Mouse (Mus musculus) intestine, embryonic 16.5 days (tissue): ENCODE data around the gene Uaca. TPM values are rescaled to one million over a fixed set of nuclear protein-coding genes. Genes with fewer than 3 reads are reported as not detected.

Source experiments
- ATAC-seq: fragments of 200-750 bp; cut with Nextera tagmentation; 2 replicates; pipeline ENCODE4 v1.8.0; 2017; ENCODE audit warnings: moderate TSS enrichment, moderate library complexity
- H3K27ac ChIP-seq: fragments of 300-500 bp; sonication (generic); 2 replicates; pipeline ENCODE4 v1.5.1; 2014; ENCODE audit warnings: mild to moderate bottlenecking, low read length
- H3K27me3 ChIP-seq: fragments of 300-500 bp; sonication (generic); replicated peaks from 2 replicates; pipeline ENCODE4 v1.6.1; 2014; ENCODE audit warnings: low read length, control low read depth, mixed read lengths; ENCODE audit not compliant: control insufficient read depth, insufficient read depth
- H3K36me3 ChIP-seq: fragments of 300-500 bp; sonication (generic); 2 replicates; pipeline ENCODE4 v1.6.1; 2014; ENCODE audit warnings: low read length, control low read depth; ENCODE audit not compliant: control insufficient read depth, insufficient read depth
- H3K4me1 ChIP-seq: fragments of 300-500 bp; sonication (generic); 2 replicates; pipeline ENCODE4 v1.6.1; 2014; ENCODE audit warnings: low read length, control low read depth, mixed read lengths; ENCODE audit not compliant: control insufficient read depth, insufficient read depth
- H3K4me2 ChIP-seq: fragments of 300-500 bp; sonication (generic); 2 replicates; pipeline ENCODE4 v1.6.1; 2014; ENCODE audit warnings: low read depth, low read length, control low read depth
- H3K4me3 ChIP-seq: fragments of 300-500 bp; sonication (generic); 2 replicates; pipeline ENCODE4 v1.5.1; 2014; ENCODE audit warnings: mild to moderate bottlenecking, low read length
- H3K9ac ChIP-seq: fragments of 300-500 bp; sonication (generic); 2 replicates; pipeline ENCODE4 v1.6.1; 2014; ENCODE audit warnings: low read depth, low read length
- H3K9me3 ChIP-seq: fragments of 300-500 bp; sonication (generic); 2 replicates; pipeline ENCODE4 v1.6.1; 2016; ENCODE audit warnings: low read length, control low read depth; ENCODE audit not compliant: control insufficient read depth
- WGBS: fragments of 180-500 bp; shearing (Covaris S2); extraction: QIAGEN DNeasy Blood & Tissue Kit; methylation state at CpG from one replicate; pipeline ENCODE4 v1.1.7; 2014; 5-methylcytosine and 5-hydroxymethylcytosine counted together
- polyA plus RNA-seq: library from polyadenylated mRNA; unstranded; fragments of >200 nt; fragmentation: Nextera tagmentation; extraction: Ambion mirVana; gene quantifications from 2 replicates; pipeline ENCODE4 v1.2.1, GENCODE M21; 2015

The Uaca gene
- polyA plus RNA-seq, 1 experiment from 2014 or later, result 56.8 TPM

DNA sequence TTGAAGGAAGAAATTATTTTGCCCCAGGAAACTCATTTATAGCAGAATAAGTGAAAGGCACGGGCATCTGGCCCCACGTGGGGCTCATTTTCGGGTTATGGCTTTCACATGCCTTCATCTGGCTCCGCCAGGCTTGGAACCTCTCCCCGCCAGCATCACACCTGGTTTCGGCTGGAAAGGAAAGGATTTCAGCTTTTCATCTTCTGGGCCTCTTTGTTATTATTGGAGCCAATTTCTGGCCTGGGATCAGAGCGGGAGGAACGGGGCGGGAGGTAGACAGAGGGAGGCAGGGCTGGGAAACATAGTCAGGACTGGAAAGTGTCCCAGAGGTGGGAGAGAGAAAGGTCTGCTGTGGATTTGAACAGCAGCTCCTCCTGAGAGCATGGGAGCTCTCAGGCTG lies 132.0 kb downstream of the Uaca start:
- no peak for ATAC-seq
- H3K9me3 ChIP-seq, result no peaks in the 10 kb centered on the region
- H3K27me3 ChIP-seq, result no peaks in the 10 kb centered on the region
- no peak overlapping the region for H3K4me3 ChIP-seq
- WGBS, result 65% methylated on average over 9 of the region's 9 CpGs
- no peak overlapping the region for H3K4me2 ChIP-seq
- H3K9ac ChIP-seq, result no peak overlapping the region
- H3K27ac ChIP-seq, result no peak overlapping the region
- no peaks in the 10 kb centered on the region for H3K36me3 ChIP-seq
- H3K4me1 ChIP-seq, result peaks cover 2% of the 10 kb centered on the region; the same call in 1 of the 2 replicates

DNA sequence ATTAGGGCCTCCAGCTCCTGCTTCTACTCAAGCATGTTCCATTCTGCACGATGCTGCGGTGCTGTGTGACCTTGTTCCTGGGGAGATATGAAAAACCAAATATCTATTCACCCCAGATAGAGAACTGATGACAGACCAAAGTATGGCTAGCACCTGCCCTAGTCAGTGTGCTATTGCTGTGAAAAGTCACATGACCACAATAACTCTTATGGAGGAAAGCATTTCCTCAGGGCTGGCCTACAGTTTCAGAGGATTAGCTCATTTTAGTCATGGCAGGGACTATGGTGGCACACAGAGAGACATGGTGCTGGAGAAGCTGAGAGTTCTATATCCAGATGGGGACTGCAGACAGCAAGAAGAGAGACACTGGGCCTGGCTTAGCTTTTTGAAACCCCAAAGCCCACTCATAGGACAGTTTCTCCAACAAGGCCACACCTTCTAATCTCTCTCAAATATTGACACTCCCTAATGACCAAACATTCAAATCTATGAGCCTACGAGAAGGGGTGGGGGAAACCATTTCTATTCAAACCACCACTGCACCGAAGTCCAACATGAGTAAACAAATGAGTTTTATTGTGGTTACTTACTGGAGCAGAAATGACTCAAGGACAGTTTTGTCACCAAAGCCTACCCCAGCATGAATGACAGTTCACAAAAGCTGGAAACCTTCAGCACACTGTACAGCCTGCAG lies 135.1 kb downstream of the Uaca start:
- Histone ChIP-seq H3K4me3 (no peak overlapping the region), H3K9ac (no peak overlapping the region), H3K27ac (no peak overlapping the region), H3K9me3 (no peaks in the 10 kb centered on the region), H3K4me2 (no peak overlapping the region), H3K4me1 (0 out of 2 replicates have a peak, but pooled peaks cover 2% of the 10 kb centered on the region), H3K36me3 (no peaks in the 10 kb centered on the region), H3K27me3 (no peaks in the 10 kb centered on the region)
- 66% methylated on average over 4 of the region's 4 CpGs for WGBS
- ATAC-seq, result peak; percentile 73

Other genes starting within 250 kb of the Uaca start
- gene Lrrc49, start 106.4 kb upstream of the Uaca start, polyA plus RNA-seq, result 10.7 and 11.7 TPM in 2 replicates
- gene Larp6, start 81.6 kb upstream of the Uaca start, polyA plus RNA-seq, result 1.6 and 1.7 TPM in 2 replicates